Mouse (Mus musculus): ENCODE measurements around the gene Tmem156.

GRCm38 (mm10) chr5:65071689-65072118 lies 20.2 kb downstream of the Tmem156 start:
- no peak for TF ChIP-seq CTCF (IDR thresholded peaks at IDR 0.05; ENCODE audit: low read depth, low read length)
- TF ChIP-seq POLR2A (IDR thresholded peaks at IDR 0.05; ENCODE audit: insufficient read depth, low read length) = no peak
- TF ChIP-seq EP300 (IDR thresholded peaks at IDR 0.05; ENCODE audit: insufficient read depth, low read depth, low read length) = no peak

Measured in ES-Bruce4 (cell line).